Mouse (Mus musculus): ENCODE data around the gene Phc2.

Gene Phc2

GRCm38 (mm10) chr4:128693207-128693606 lies 38.7 kb downstream of the Phc2 start:
- DNase-seq: no peak

DNA sequence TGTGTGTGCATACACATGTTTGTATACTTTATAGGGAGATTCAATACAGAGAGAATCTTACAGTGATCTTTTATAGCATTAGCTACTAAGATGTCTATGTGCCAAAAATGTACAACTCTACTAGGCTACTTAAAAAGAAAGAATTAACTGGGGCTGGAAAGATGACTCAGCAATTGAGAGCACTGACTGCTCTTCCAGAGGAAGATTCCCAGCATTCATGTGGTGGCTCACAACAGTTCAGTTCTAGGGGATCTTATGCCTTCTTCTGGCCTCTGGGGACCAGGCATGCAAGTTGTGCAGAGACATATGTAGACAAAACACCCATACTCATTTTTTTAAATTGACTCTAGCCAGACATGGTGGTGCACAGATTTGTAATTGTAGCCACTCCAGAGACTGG lies 39.8 kb downstream of the Phc2 start:
- DNase-seq: no peak

DNA sequence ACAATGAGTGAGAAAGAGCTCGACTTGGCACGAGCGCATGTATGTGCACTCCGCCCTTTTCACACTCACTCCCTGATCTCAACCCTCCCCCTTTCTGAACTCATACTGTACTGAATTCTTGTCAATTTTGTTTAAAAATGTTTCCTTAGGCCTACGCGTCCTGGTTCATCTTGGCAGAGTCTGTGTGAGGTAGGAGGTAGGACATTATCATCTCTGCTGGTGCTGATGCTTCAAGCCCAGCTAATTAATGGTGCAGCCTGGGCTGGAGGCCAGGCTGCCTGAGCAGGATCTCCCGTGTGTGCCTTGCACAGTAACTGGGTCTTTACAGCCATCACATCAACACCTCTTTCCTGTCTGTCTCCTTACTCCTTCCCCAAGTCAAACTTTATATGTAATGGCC lies 40.6 kb downstream of the Phc2 start:
- DNase-seq: no peak

DNA sequence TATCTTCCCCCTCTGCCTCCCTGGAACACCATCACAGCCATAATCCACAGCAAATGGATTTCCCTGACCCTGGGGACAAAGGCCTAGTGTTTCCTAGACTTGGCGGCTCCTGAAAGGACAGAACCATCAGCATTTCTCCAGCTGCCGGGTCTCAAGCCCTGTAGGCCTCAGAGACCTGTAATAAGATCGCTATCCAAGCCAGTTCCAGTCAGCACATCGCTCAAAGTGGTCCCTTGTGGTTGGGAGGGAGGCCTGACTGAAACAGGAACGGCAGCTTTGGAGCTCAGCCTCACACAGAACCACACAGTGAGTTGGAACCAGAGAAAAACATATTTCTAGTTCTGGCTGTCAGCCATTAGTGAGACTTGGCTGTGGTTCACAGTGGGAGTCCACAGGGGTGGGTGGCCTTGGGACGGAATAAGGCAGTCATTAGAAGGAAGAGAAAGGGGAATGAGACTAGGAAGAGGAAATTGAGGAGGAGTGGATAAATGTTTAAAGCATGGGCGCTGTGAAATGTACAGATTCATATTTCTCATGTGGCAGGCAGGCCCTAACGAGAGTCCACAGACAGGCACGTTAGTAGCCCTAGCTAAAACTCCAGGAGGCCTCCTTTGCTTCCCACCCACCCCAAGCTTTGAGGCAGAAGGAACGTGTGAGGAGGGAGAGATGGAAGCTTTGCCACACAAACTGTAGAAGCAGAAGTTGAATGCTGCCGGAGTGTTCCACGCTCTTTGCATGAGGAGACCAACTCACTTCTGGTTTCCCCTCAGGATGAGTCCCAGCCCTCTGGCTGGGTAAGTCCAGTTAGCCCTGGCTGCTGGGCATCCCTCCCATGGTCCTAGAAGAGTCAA lies 43.7 kb downstream of the Phc2 start:
- DNase-seq: no peak

DNA sequence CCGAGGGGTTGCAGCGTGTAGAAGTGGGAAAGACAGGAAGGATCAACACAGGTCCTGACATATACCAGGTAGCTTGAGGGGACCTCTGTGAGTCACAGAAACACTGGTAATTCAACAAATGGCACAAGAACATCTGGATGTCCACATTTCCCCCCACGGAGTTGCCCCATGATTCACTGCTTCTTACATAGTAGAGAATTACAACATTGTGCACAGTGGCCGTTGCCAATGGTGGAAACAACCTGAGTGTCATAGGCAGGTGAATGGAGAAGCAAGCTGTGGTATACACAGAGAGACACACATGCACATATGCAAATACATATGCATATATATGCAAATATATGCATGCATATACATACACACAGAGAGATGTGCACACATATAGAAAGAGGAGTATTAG lies 45.4 kb downstream of the Phc2 start:
- no peak for DNase-seq

DNA sequence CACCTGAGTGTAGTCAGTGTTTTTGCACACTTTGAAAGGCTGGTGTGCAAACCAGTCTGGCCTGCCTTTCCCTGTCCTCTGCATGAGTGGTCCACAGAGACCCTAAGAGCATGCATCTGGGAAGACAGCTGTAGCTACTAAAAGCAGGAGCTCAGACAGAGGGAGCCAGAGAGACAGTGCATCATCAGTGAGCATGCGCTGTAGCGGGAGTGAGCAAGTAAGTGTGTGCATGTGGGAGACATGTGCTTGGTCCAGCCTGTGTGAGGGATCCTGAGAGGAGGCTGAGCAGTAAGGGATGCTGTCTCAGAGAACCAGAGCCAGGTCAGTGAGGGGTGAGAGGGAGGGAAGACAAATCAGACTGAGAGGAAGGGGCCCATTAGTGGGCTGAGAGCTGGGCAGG lies 46.0 kb downstream of the Phc2 start:
- no peak for DNase-seq

DNA sequence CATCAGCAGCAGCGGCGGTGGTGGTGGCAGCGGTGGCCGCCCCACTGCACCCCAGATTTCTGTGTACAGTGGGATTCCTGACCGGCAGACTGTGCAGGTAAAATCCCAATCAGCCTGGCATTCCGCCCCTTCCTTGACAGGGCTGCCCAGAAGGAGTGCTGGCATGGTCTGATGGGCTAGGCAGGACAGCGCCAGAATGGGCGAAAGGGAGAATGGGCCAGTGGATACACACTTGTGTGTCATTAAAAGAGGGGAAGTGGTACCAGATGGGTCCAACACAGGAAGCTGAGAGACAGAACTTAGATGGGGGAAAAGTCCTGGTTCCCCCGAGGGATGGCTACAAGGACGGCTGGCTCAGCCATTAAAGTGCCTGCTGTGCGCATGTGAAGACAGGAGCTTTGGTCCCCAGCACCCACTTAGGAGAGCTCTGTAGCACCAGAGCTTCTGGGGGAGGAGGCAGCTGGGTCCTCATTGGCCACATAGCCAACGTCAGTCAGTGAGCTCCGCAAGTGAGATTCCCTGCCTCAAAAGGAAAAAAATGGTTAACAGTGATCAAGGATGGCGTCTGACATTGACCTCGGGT lies 50.7 kb downstream of the Phc2 start:
- DNase-seq: no peak

DNA sequence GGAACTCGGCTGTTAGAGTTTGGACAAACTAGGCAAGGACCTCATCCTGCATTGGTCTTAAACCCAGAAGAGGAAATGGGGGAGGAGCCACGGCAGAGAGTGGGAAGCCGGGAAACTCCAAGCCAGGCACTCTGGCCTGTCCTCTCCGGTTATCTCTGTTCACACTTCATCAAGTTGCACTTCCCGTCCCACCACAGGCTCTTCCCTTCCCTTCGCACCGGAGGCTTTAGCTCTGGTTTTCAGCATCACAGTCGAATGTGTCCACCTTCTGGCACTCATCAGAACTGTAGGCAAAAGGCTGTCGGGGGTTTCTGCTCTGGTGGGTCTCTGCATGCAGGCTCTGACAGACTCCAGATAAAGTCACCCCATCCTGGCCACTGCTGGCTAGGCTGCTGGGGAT lies 52.1 kb downstream of the Phc2 start:
- DNase-seq: peak; percentile 45

DNA sequence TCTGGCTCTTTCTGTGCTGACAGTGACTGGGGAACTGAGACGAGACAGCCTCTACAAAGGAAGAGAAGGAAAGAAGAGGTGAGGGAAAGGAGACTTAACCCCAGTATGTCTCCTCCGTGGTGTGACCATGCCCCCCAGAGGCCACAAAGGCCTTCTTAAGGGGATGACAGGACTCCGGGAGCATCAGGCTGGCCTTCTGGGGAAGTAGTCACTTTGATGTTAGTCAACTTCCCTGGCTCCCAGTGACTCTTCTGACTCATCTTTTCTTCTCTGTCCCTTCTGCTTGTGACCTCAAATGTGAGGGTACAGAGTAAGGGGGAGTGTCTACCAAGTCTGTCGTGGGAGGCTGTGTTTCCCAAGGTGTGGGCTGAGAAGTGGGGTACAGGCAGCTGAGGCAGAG lies 52.9 kb downstream of the Phc2 start:
- DNase-seq: no peak

DNA sequence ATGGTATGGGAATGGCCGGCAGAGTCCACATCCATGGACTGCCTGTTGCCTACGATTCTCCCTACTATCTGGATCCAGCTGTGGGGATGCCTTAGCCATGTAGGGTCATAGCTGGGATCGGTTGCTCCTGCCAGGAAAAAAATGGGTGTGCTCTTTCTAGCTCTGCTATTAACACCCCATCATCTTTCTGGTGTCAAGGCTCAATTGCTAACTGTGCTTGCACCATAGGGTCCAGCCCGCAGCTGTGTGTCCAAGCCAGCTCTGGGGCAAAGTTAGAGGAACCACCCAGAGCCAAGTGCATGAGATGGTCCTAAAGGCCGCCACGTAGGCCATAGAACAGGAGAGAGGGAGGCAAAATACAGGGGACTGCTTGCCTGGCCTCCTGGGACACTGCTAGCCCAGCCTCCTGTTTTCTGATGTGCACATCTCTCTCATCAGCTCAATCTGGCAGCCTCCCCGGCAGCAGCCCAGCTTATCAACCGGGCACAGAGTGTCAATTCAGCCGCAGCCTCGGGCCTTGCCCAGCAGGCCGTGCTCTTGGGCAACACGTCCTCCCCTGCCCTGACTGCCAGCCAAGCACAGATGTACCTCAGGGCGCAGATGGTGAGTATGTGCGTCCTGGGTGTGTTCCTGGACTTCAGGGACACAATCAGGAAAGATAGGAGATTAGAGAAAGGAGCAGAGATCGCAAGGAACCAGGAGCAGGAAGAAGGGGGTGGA lies 54.7 kb downstream of the Phc2 start:
- peak; percentile 63 for DNase-seq

GRCm38 (mm10) chr4:128709781-128710166 lies 55.3 kb downstream of the Phc2 start:
- DNase-seq: no peak

DNA sequence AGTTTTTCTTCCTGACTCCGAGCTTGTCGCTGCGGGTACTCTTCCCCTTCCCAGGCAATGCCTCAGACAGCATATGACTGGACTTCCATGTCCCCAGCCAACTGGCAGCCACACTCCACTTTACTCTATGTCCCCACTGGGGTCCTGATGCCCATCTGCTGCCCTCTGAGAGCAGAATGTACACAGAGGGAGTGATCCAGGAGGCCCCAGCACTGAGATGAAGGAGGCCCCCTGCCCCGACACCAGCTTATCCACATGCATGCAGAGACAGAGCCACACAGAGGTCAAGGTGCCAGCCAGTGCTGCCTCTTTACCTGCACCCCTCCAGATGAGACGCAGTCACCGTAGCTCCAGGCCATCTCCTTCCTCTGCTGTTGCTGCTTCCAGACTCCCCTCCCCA lies 55.8 kb downstream of the Phc2 start:
- no peak for DNase-seq

DNA sequence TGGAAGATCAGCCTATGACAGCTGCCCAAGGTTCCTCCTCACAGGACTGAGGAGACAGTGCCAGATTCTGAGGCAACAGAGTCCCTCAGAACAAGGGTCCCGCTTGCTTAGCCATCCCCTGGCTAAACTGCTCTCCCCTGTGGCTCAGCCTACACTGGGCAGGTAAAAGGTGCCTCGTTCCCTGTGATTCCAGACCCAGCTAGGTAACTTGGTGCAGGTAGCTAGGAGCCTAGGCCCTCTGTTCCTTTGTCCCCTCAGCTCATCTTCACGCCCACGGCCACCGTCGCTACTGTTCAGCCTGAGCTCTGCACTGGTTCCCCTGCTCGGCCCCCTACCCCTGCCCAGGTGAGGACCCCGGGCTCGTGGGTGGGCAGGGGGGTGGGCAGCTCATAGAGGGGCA lies 56.3 kb downstream of the Phc2 start:
- no peak for DNase-seq

DNA sequence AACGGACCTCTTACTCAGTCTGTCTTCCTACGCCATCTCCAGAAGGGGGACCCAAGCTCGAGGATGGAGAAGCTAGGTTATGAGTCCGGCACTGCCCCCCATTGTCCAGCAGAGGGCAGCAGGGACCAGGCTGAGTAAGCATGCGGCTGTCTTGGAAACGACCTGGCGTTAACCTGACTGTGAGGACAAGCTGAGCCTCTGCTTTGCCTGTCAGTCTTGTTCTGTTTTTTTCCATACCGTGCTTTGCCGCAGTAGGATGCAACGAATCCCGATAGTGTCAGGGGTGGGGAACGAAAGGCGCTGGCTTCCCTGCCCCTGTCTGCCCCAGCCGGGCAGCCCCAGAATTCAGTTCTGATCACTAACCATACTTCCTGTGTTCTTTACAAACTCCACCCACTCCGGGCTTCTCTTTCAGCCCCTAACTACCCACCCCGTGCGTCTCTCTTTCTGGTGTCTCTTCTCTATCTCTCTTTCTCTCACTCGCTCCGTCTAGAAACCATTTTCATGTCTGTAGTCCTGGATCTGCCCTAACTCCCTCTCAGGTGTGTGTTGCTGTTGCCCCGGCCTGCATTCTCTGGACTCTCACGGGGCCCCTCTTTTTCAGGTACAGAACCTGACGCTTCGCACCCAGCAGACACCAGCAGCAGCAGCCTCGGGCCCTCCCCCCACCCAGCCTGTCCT lies 57.1 kb downstream of the Phc2 start:
- peak; percentile 89 for DNase-seq

DNA sequence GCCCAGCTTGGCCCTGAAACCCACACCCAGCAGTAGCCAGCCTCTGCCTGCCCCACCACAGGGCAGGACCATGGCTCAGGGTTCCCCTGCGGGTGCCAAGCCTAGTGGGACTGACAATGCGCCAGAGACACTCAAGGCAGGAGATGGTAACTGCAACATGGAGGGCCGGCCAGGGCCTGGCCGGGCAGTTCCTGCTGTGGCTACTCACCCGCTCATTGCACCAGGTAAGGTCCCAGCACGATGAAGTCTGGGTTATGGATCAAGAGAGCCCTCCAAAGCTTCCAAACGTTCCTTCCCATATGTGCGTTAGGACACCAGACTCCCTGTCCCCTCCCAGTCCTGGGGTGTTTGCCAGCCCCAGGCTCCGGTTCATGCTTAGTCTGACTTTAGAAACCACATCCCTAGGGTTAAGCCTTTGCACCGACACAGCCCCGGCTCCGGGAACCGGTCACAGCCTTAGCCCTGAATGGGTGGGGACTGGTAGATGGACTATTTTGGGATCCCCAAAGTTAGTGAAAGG lies 57.7 kb downstream of the Phc2 start:
- DNase-seq: no peak

- DNase-seq: no peak
Observed at GRCm38 (mm10) chr4:128712941-128713340, 58.4 kb downstream of the Phc2 start.

- DNase-seq: peak; percentile 48
Observed at GRCm38 (mm10) chr4:128715241-128716204, 61.0 kb downstream of the Phc2 start.

DNA sequence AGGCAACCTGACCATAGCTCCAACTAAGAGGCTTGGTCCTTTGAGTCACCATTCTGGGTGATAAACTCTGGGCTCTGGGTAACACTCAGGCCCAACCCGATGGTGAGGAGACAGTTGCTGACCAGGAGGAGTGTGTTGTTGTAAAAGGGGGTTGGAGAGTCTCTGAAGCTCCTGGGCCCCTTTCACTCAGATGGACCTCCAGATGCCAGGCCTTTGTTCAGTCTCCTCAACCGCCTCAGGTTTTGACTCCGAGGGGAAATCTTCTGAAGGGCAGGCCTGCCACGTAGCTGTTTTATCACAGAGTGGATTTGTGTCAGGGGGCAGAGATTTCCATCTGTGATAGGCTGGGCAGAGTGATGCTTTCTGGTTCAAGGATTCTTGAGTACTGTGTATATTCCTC lies 61.8 kb downstream of the Phc2 start:
- DNase-seq: no peak

DNA sequence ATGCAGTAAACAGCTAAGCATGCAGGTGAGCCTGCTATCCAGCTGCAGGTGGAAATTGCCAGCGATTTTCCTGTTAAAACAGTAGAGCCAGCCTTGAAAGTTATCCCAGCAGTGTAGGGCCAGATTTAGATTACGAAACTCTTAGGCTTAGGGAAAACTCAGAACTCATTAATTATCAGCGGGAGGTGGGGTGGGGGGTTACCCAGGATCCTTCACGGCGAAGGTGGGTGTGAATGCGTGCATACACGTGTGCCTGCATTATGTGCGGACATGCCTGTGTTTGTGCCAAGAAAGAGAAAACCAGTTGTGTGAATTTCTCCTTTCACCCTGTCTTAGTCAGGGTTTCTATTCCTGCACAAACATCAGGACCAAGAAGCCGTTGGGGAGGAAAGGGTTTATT lies 62.2 kb downstream of the Phc2 start:
- no peak for DNase-seq

GRCm38 (mm10) chr4:128720110-128720509 lies 65.6 kb downstream of the Phc2 start:
- peak; percentile 60 for DNase-seq

DNA sequence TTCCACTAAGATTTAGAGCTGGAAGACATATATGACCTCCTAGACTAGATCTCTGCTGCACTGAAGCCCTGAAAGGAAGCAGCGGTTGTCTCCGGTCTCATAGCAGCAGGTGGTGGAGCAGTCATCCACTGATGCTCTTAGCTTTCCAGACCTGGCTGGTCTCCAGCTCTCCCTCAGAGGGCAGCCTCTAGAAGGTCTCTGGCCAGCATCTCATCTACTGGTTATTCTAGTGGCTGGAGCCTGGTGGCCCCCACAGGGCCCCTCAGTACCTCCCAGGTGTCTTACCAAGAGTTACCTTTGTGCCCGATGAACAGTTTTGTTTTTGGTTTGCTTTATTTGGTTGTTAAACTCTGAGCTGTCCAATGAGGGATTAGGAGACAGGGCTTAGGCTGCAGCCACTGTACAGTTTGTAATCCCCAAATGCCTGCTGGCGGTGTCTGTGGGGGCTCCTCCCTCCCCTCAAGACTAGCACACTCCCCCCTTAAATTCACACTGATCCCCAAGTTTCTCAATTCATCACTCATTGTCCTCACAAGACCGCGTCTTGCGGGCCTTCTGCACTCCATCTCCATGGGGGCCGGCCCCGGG lies 66.7 kb downstream of the Phc2 start:
- DNase-seq: no peak

GRCm38 (mm10) chr4:128721761-128722160 lies 67.3 kb downstream of the Phc2 start:
- no peak for DNase-seq
